Mouse (Mus musculus): ENCODE data around the gene Prmt7.

Prmt7 gene

GRCm38 (mm10) chr8:106288732-106289131 lies 78.0 kb downstream of the Prmt7 start:
- DNase-seq (ENCODE audit: low read depth) = no peak

GRCm38 (mm10) chr8:106289464-106289863 lies 78.7 kb downstream of the Prmt7 start:
- no peak for DNase-seq (ENCODE audit: low read depth)

GRCm38 (mm10) chr8:106292484-106293396 lies 82.0 kb downstream of the Prmt7 start:
- no peak for DNase-seq (ENCODE audit: low read depth)

- DNase-seq (ENCODE audit: low read depth) = no peak
Measured at GRCm38 (mm10) chr8:106298261-106298660, 87.5 kb downstream of the Prmt7 start.

- no peak for DNase-seq (ENCODE audit: low read depth)
Measured at GRCm38 (mm10) chr8:106298846-106299245, 88.1 kb downstream of the Prmt7 start.

- no peak for DNase-seq (ENCODE audit: low read depth)
Measured at GRCm38 (mm10) chr8:106299686-106300085, 89.0 kb downstream of the Prmt7 start.

- DNase-seq (ENCODE audit: low read depth) = no peak
Measured at GRCm38 (mm10) chr8:106300739-106301715, 90.3 kb downstream of the Prmt7 start.

Data from naive thymus-derived CD4-positive, alpha-beta T cell, adult 2 months (primary cell).